Mouse (Mus musculus) midbrain, embryonic 10.5 days (tissue): ENCODE measurements around the gene Cacng5. TPM values are rescaled to one million over a fixed set of nuclear protein-coding genes. Genes with fewer than 3 reads are reported as not detected.
A peak's percentile ranks its signal among the peaks of the same experiment; 100 is the strongest.

Experiments used
- DNase-seq: peaks from one replicate; pipeline ENCODE4 v3.0.0-alpha.2; 2017; ENCODE audit warnings: low spot score
- H3K27ac ChIP-seq: fragments of 300-500 bp; sonication (generic); replicated peaks from 2 replicates; pipeline ENCODE4 v1.5.1; 2016; ENCODE audit warnings: mild to moderate bottlenecking
- H3K27me3 ChIP-seq: fragments of 300-500 bp; sonication (generic); 2 replicates; pipeline ENCODE4 v1.6.1; 2016; ENCODE audit warnings: low read depth, mild to moderate bottlenecking; ENCODE audit not compliant: poor library complexity, severe bottlenecking
- H3K36me3 ChIP-seq: fragments of 300-500 bp; sonication (generic); 2 replicates; pipeline ENCODE4 v1.6.1; 2016; ENCODE audit warnings: mild to moderate bottlenecking, moderate library complexity
- H3K4me1 ChIP-seq: fragments of 300-500 bp; sonication (generic); 2 replicates; pipeline ENCODE4 v1.6.1; 2016
- H3K4me3 ChIP-seq: fragments of 300-500 bp; sonication (generic); 2 replicates; pipeline ENCODE4 v1.5.1; 2016; ENCODE audit warnings: mild to moderate bottlenecking, moderate library complexity
- H3K9me3 ChIP-seq: fragments of 300-500 bp; sonication (generic); replicated peaks from 2 replicates; pipeline ENCODE4 v1.6.1; 2016; ENCODE audit warnings: mild to moderate bottlenecking
- WGBS: fragments of 180-500 bp; shearing (Covaris S2); methylation state at CpG from one replicate; pipeline ENCODE4 v1.1.7; 2016; 5-methylcytosine and 5-hydroxymethylcytosine counted together
- polyA plus RNA-seq: library from polyadenylated mRNA; unstranded; fragments of >200 nt; fragmentation: Nextera tagmentation; extraction: Ambion mirVana; gene quantifications from 2 replicates; pipeline ENCODE4 v1.2.1, GENCODE M21; 2016

Cacng5 gene
- 1.2 and 1.7 TPM in 2 replicates for polyA plus RNA-seq

DNA sequence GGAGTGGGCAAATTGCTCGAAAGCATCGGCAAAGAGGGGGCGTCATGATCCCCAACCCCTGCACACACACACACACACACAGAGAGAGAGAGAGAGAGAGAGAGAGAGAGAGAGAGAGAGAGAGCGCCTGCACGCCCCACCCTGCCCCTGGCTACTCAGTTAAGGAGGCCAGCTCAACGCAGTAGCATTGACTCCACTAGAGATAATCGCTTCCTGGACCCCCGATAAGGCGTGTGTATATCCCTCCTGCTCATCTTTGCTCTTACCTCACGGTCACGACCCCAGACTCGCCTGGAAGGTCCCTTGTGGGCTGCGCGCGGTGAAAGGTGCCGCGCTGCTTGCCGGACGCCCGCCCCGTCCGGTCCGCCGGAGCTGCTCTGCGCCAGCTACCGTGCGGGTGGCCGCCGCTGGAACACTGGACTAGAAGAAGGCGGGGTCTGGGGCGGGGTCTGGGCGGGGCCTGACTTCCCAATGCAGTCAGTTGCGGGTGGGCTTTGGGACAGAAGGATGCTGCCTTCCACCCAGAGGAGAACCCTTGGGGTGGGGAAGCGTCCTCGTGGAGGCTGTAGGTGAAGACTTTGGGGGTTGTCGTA, at the start of gene Cacng5:
Gene Cacng5 (minus strand): TSS at position 422 of the 593 bp plus-strand sequence.
- peaks cover 25% of the 10 kb centered on the region for H3K4me1 ChIP-seq
- WGBS: 6% methylated on average over 36 of the region's 36 CpGs
- peaks cover 2% of the 10 kb centered on the region; the same call in 1 of the 2 replicates for H3K9me3 ChIP-seq
- H3K4me3 ChIP-seq: peak within 1 kb of the TSS; percentile 58
- H3K27me3 ChIP-seq: peaks cover 40% of the 10 kb centered on the region
- no peaks in the 10 kb centered on the region for H3K36me3 ChIP-seq
- DNase-seq: peak; percentile 74
- H3K27ac ChIP-seq: peak within 1 kb of the TSS; percentile 69

DNA sequence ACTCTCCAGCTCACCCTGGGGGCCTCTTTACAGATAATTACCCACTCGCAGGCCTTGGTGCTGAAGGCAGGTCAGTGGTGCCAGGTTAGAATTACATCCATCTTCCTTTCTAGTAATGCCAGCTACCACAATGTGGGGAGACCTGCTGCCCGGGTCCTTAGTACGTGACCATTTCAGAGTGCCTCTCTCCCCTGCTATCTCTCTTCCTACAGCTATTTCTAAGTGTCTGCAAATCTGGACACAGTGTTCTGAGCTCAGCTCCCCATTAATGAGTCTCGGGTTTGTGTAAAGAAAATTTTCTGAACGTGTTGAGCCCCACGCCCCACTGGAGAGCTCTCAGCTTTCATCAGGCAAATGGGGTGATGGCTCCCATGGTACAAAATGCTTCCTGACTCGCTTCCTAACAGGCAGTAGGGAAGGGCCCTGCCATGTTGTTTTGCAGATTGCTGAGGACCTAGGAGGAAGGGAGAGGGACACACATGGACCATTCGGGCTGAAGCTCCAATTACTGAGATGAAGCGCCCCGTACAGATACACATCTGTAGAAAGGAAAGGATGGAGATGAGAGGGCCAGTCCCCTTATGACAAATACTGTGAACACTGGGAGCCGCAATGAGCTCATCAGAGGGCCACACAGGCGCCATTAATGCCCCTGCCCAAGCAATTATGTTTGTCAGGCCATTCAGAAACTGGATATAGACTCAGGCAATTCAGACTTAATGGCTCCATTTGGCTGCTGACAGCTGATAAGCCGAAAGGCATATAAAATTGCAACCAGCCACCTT, 42.9 kb upstream of the Cacng5 start:
- H3K4me1 ChIP-seq: no peaks in the 10 kb centered on the region
- H3K36me3 ChIP-seq: no peaks in the 10 kb centered on the region
- H3K4me3 ChIP-seq: no peak overlapping the region
- H3K27ac ChIP-seq: no peak overlapping the region
- DNase-seq: no peak
- no peaks in the 10 kb centered on the region for H3K27me3 ChIP-seq
- WGBS: 90% methylated on average over 13 of the region's 13 CpGs
- no peaks in the 10 kb centered on the region for H3K9me3 ChIP-seq

DNA sequence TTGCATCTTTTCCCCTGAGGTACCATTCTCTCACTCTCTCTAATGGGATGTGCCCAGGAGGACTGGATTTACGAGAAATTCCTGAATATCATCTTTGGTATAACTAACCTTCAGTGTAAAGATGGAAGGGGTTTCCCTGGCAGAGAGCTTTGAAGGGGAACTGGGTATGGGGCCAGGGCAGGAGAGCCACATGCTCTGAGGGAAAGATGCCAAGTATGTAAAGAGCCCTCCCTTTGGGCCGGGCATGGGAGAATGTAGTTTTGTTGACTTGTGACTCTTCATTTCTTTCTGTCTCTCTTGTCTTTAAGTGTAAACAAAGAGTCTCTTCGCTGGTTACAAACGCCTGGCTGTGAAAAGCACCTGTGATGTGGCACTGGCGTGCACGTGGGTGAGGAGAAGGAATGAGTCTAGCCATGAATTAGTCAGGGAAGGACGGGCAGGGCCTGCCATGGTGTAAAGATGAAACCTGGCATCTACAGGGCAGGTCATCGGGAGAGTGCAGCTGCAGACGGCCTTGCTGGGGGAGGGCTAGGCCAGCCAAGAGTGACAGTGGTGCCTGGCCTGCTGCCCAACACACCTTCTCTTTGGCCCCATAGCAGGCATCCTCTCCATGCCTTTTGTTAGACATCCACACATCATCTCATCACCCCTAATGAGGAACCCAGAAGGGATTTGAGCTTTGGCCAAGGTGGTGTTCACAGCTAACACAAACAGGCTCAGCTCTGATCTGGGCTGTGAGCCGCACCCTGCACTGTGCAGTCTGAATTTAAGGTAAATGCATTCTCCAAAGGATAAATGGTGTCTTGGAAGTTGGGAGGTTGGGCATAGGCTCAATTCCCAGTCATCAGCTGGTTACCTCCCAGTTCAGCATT, 40.6 kb upstream of the Cacng5 start:
- Histone ChIP-seq H3K27me3 (no peaks in the 10 kb centered on the region), H3K36me3 (no peaks in the 10 kb centered on the region), H3K4me3 (no peak overlapping the region), H3K27ac (no peak overlapping the region), H3K4me1 (no peaks in the 10 kb centered on the region), H3K9me3 (no peaks in the 10 kb centered on the region)
- no peak for DNase-seq
- 90% methylated on average over 10 of the region's 10 CpGs for WGBS

DNA sequence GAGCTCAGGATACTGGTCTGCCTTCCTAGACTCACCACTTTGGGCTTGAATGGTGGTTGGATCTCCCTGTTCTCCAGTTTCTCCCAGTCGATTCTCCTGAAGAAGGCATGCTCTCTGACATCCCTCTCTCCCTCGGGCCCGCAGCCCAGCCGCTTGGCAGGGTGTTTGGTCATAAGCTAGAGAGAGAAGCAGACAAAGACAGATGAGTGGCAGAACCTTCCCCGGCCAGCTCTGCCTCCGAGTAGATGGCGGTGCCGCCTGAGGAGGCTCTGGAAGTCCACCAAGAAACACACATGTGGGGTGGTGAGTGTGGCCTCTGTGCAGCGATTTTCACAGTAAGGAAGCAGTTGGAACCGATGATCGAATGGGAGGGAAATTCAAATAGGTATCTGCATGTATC, 36.6 kb upstream of the Cacng5 start:
- Histone ChIP-seq H3K27me3 (no peaks in the 10 kb centered on the region), H3K4me1 (peaks cover 9% of the 10 kb centered on the region), H3K36me3 (no peaks in the 10 kb centered on the region), H3K9me3 (no peaks in the 10 kb centered on the region), H3K27ac (0 out of 2 replicates have a peak overlapping the region, but pooled peaks have one; percentile 23), H3K4me3 (no peak overlapping the region)
- WGBS: 92% methylated on average over 11 of the region's 11 CpGs
- no peak for DNase-seq

DNA sequence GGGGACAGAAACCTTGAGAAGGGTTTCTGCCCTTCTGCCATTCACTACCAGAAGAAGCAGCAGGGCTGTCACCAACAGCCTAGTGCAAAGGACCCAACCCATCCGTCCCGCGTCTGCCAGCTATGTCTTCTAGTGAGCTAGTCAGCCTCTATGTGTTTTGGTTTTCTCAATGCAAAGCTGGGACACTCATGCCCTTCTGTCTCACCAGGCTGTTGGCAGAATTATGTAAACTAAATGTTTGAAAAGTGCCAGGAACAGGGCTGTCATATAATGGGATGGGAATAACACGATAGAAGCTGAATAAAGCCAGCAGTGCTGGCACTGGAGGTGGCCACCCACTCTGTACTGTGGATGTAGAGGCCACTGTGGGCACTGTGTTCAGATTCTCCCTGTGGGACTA, 35.8 kb upstream of the Cacng5 start:
- H3K27ac ChIP-seq: no peak overlapping the region
- DNase-seq: no peak
- H3K4me3 ChIP-seq: no peak overlapping the region
- H3K36me3 ChIP-seq: no peaks in the 10 kb centered on the region
- peaks cover 9% of the 10 kb centered on the region for H3K4me1 ChIP-seq
- H3K9me3 ChIP-seq: no peaks in the 10 kb centered on the region
- WGBS: 95% methylated on average over 4 of the region's 4 CpGs
- H3K27me3 ChIP-seq: no peaks in the 10 kb centered on the region

DNA sequence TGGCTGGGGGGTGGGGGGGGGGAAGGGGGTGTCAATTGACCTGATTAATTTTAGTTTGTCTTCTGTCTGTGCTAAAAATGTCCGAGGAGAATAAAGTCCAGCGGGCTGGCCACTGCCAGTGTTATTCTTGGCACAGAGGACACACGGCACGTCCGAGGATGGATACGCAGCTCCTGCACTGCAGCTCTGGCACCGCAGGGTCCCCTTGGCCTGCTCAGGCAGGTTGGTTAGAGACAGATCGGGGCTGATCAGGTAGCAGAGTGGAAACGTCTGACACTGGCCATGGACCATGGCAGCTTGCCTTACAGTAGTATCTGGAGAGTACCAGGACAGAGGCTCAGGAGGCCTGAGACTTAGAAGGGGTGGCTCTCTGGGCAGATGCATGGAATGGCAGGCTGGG, 35.4 kb upstream of the Cacng5 start:
- no peaks in the 10 kb centered on the region for H3K36me3 ChIP-seq
- WGBS: 84% methylated on average over 9 of the region's 9 CpGs
- no peak for DNase-seq
- no peak overlapping the region for H3K27ac ChIP-seq
- H3K27me3 ChIP-seq: no peaks in the 10 kb centered on the region
- no peaks in the 10 kb centered on the region for H3K9me3 ChIP-seq
- no peak overlapping the region for H3K4me3 ChIP-seq
- H3K4me1 ChIP-seq: peaks cover 9% of the 10 kb centered on the region

DNA sequence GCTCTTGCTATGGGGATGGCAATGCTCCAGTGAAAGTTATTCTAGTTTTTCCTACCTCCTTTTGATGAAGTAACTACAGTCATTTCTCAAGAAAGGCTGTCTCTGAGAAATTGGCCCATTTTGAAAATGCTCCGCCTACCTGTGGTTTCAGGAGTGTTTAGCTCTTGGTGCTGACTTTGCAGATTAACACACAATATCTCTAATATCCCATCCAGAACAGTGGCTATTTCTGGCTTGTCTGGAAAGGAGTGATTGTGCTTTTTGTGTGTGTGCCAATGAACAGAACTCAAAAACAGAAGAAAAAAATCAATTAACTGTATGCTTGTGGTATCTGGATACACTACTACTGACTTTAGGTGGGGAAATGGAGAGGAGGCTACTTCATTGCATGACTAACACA, 33.1 kb upstream of the Cacng5 start:
- DNase-seq: no peak
- H3K36me3 ChIP-seq: no peaks in the 10 kb centered on the region
- 95% methylated on average over 1 of the region's 1 CpGs for WGBS
- H3K4me3 ChIP-seq: no peak overlapping the region
- H3K27me3 ChIP-seq: no peaks in the 10 kb centered on the region
- no peak overlapping the region for H3K27ac ChIP-seq
- H3K9me3 ChIP-seq: no peaks in the 10 kb centered on the region; the same call in 1 of the 2 replicates
- peaks cover 9% of the 10 kb centered on the region for H3K4me1 ChIP-seq

DNA sequence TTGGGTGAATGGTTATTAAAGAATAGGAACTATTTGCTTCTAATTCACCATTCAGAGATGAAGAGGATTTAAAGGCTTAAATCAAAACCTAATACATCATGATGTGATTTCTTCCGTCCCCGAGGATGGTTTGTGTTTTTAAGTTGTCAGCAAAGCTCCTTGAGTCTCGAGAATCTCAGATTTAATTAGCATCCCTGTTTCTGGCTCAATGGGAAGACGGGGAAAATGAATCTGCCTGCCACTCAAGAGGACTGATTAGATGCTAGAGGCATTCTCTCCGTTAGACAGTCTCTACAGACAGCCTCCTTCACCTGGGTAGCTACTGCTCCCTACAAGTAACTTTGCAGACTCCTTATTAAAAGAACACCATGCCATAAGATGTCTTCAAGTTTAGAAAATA, 32.0 kb upstream of the Cacng5 start:
- no peaks in the 10 kb centered on the region; the same call in 1 of the 2 replicates for H3K9me3 ChIP-seq
- no peak for DNase-seq
- no peaks in the 10 kb centered on the region for H3K36me3 ChIP-seq
- WGBS: 61% methylated on average over 5 of the region's 5 CpGs
- no peak overlapping the region for H3K27ac ChIP-seq
- no peak overlapping the region for H3K4me3 ChIP-seq
- peaks cover 9% of the 10 kb centered on the region for H3K4me1 ChIP-seq
- H3K27me3 ChIP-seq: no peaks in the 10 kb centered on the region

DNA sequence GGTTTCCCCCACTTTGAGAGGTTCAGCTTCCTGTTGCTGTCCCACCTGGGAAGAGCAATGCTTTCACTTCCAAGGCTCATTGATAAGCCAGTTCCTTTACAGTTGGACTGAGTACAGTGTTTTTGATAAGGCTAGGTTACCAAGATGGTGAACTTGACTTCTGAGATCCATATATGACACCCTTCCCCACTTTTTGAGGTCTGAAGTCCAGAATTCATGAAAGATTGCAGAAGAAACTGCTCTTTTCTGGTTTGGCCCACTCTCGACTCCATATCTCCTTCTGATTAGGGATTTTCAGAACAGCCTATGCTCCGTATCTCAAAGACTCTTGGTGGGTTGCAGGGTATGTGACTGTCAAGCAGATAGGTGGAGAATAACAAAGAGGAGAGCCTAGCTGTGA, 22.1 kb upstream of the Cacng5 start:
- no peak overlapping the region for H3K4me3 ChIP-seq
- H3K9me3 ChIP-seq: peaks cover 11% of the 10 kb centered on the region; the same call in 1 of the 2 replicates
- H3K27me3 ChIP-seq: no peaks in the 10 kb centered on the region
- H3K27ac ChIP-seq: no peak overlapping the region
- no peak for DNase-seq
- H3K36me3 ChIP-seq: no peaks in the 10 kb centered on the region
- 0 out of 2 replicates have a peak, but pooled peaks cover 4% of the 10 kb centered on the region for H3K4me1 ChIP-seq
- 92% methylated on average over 2 of the region's 2 CpGs for WGBS

DNA sequence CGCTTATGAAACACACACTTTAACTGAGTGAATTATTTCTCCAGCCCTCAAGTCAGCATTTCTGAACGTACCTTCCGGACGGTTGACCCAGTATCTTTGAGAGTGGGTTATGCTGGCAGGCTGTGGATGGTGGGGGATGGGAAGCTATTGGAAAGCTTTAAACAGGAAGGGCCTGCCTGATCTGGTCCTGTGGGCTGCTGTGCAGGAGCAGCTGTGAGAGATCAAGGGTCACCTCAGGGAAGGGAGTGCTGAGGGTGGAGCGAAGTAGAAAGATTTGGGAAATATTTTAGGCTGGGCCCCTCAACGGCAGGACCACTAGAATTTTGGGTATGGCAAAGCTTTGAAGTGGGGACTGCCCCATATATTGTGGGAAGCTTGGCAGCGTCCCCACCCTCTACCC, 16.9 kb upstream of the Cacng5 start:
- Histone ChIP-seq H3K27me3 (no peaks in the 10 kb centered on the region), H3K27ac (no peak overlapping the region), H3K4me1 (peaks cover 12% of the 10 kb centered on the region), H3K36me3 (no peaks in the 10 kb centered on the region), H3K9me3 (no peaks in the 10 kb centered on the region), H3K4me3 (no peak overlapping the region)
- DNase-seq: no peak
- WGBS: 85% methylated on average over 7 of the region's 7 CpGs

DNA sequence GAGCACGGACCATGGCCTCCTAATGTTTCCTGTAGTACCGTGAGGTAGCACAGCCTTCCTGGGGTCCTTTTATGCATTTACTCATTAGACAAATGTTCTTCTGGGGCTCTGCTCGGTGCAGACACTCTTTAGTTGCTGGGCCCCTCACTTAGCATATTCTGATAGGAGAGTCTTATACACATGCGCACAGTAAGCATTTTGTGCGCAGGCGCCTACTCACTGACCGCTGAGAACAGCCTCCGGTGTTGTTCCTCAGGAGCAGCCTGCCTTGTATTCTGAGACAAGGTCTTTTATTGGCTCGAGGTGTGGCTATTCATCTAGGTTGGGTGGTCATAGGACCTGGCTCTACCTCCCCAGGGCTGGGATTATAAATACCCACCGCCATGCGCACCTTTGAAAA, 16.4 kb upstream of the Cacng5 start:
- no peak overlapping the region for H3K4me3 ChIP-seq
- 93% methylated on average over 11 of the region's 11 CpGs for WGBS
- no peaks in the 10 kb centered on the region for H3K27me3 ChIP-seq
- H3K9me3 ChIP-seq: no peaks in the 10 kb centered on the region
- DNase-seq: no peak
- H3K36me3 ChIP-seq: no peaks in the 10 kb centered on the region
- peaks cover 12% of the 10 kb centered on the region for H3K4me1 ChIP-seq
- H3K27ac ChIP-seq: no peak overlapping the region

DNA sequence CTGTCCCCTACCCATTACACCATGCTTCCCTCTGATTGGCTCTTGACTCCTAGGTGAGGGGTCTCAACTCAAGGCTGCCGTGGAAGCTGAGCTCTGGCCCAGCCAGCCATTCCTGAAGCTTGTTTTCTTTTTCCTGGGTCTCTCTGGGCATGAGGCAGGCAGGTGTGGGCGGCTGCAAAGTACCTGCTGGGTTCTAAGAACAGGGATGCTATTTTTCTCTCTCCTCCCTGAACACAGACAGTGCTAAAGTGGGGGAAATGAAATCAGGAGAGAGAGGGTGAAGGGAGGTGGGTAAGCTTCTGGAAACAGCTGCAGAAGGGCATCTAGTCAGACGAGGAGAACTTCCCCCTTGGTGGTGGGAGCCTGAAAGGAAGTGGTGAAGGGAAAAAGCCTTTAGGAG, 14.9 kb upstream of the Cacng5 start:
- no peak overlapping the region for H3K4me3 ChIP-seq
- 65% methylated on average over 3 of the region's 3 CpGs for WGBS
- H3K27me3 ChIP-seq: no peaks in the 10 kb centered on the region
- H3K9me3 ChIP-seq: no peaks in the 10 kb centered on the region
- H3K36me3 ChIP-seq: no peaks in the 10 kb centered on the region
- H3K4me1 ChIP-seq: peaks cover 12% of the 10 kb centered on the region
- H3K27ac ChIP-seq: no peak overlapping the region
- DNase-seq: no peak
